Mouse (Mus musculus): ENCODE measurements around the gene Gm49354. TPM values are rescaled to one million over a fixed set of nuclear protein-coding genes. Genes with fewer than 3 reads are reported as not detected.
"Not testable (repeated sequence)": the region's sequence is repeated elsewhere in the genome, so short reads cannot be mapped to it uniquely, and the experiment has no call there.

Gene Gm49354
- polyA plus RNA-seq, 1 experiment from 2014 or later: not detected

- H3K27ac ChIP-seq: peak overlapping the region; percentile 54; the same call in 1 of the 2 replicates
- DNase-seq (ENCODE audit: low spot score): no peak
- H3K36me3 ChIP-seq: no peaks in the 10 kb centered on the region
- H3K4me1 ChIP-seq (replicated peaks): peaks cover 19% of the 10 kb centered on the region
- H3K4me3 ChIP-seq: peak overlapping the region; percentile 29
- no peaks in the 10 kb centered on the region for H3K9me3 ChIP-seq
- H3K27me3 ChIP-seq (ENCODE audit: insufficient read depth, poor library complexity, severe bottlenecking): peaks cover 33% of the 10 kb centered on the region
- WGBS: 36% methylated on average over 29 of the region's 29 CpGs
Measured at GRCm38 (mm10) chr13:59726139-59726867, 55.7 kb downstream of the Gm49354 start.

GRCm38 (mm10) chr13:59722089-59722488, 60.0 kb downstream of the Gm49354 start:
- H3K27ac ChIP-seq; H3K4me3 ChIP-seq; H3K36me3 ChIP-seq; DNase-seq (ENCODE audit: low spot score); H3K9me3 ChIP-seq: not testable (repeated sequence)
- peaks cover 23% of the 10 kb centered on the region for H3K4me1 ChIP-seq (replicated peaks)
- WGBS: 70% methylated on average over 1 of the region's 1 CpGs
- peaks cover 16% of the 10 kb centered on the region; the same call in 1 of the 2 replicates for H3K27me3 ChIP-seq (ENCODE audit: insufficient read depth, poor library complexity, severe bottlenecking)

- no peaks in the 10 kb centered on the region for H3K36me3 ChIP-seq
- no peaks in the 10 kb centered on the region for H3K9me3 ChIP-seq
- WGBS: 92% methylated on average over 1 of the region's 1 CpGs
- H3K27ac ChIP-seq: no peak overlapping the region
- peaks cover 12% of the 10 kb centered on the region for H3K4me1 ChIP-seq (replicated peaks)
- H3K4me3 ChIP-seq: no peak overlapping the region
- H3K27me3 ChIP-seq (ENCODE audit: insufficient read depth, poor library complexity, severe bottlenecking): peaks cover 2% of the 10 kb centered on the region; the same call in 1 of the 2 replicates
- no peak for DNase-seq (ENCODE audit: low spot score)
Measured at GRCm38 (mm10) chr13:59719475-59719874, 62.6 kb downstream of the Gm49354 start.

- not testable (repeated sequence) for H3K36me3 ChIP-seq; H3K27ac ChIP-seq; H3K27me3 ChIP-seq (ENCODE audit: insufficient read depth, poor library complexity, severe bottlenecking); H3K4me3 ChIP-seq; H3K9me3 ChIP-seq; DNase-seq (ENCODE audit: low spot score)
- H3K4me1 ChIP-seq (replicated peaks): peaks cover 16% of the 10 kb centered on the region
- WGBS: 38% methylated on average over 6 of the region's 6 CpGs
Measured at GRCm38 (mm10) chr13:59718857-59719440, 63.1 kb downstream of the Gm49354 start.

- no peak for DNase-seq (ENCODE audit: low spot score)
- peaks cover 23% of the 10 kb centered on the region for H3K4me1 ChIP-seq (replicated peaks)
- H3K27ac ChIP-seq: 0 out of 2 replicates have a peak overlapping the region, but pooled peaks have one; percentile 24
- 34% methylated on average over 3 of the region's 3 CpGs for WGBS
- no peaks in the 10 kb centered on the region for H3K36me3 ChIP-seq
- H3K4me3 ChIP-seq: no peak overlapping the region
- no peaks in the 10 kb centered on the region for H3K9me3 ChIP-seq
- peaks cover 12% of the 10 kb centered on the region for H3K27me3 ChIP-seq (ENCODE audit: insufficient read depth, poor library complexity, severe bottlenecking)
Measured at GRCm38 (mm10) chr13:59713710-59714109, 68.3 kb downstream of the Gm49354 start.

- not testable (repeated sequence) for H3K36me3 ChIP-seq; H3K4me3 ChIP-seq; H3K9me3 ChIP-seq; H3K27ac ChIP-seq; DNase-seq (ENCODE audit: low spot score)
- 73% methylated on average over 3 of the region's 3 CpGs for WGBS
- H3K4me1 ChIP-seq (replicated peaks): peaks cover 23% of the 10 kb centered on the region
- peaks cover 12% of the 10 kb centered on the region for H3K27me3 ChIP-seq (ENCODE audit: insufficient read depth, poor library complexity, severe bottlenecking)
Measured at GRCm38 (mm10) chr13:59711984-59712383, 70.1 kb downstream of the Gm49354 start, which contains the start of gene Spata31d1b. Gene Spata31d1b, plus strand, starts transcription at chr13:59712284.

GRCm38 (mm10) chr13:59710230-59710629, 71.8 kb downstream of the Gm49354 start, which contains the start of gene Spata31d1a:
Gene Spata31d1a, minus strand, starts transcription at chr13:59710330.
- Histone ChIP-seq H3K9me3 (no peaks in the 10 kb centered on the region), H3K4me3 (no peak within 1 kb of the TSS), H3K4me1 (replicated peaks) (peaks cover 23% of the 10 kb centered on the region), H3K36me3 (no peaks in the 10 kb centered on the region), H3K27me3 (ENCODE audit: insufficient read depth, poor library complexity, severe bottlenecking) (peaks cover 12% of the 10 kb centered on the region), H3K27ac (no peak within 1 kb of the TSS)
- 94% methylated on average over 15 of the region's 15 CpGs for WGBS
- DNase-seq (ENCODE audit: low spot score): no peak

Other genes starting within 250 kb of the Gm49354 start
- gene Agtpbp1, start 197.0 kb downstream of the Gm49354 start, polyA plus RNA-seq (2016; fragmentation: Nextera tagmentation; extraction: Ambion mirVana): 11.3 and 12.3 TPM in 2 replicates
- 104 and 105 TPM in 2 replicates for gene Naa35, start 197.0 kb downstream of the Gm49354 start, polyA plus RNA-seq (2016; fragmentation: Nextera tagmentation; extraction: Ambion mirVana)
- 144 and 181 TPM in 2 replicates for gene Golm1, start 106.4 kb downstream of the Gm49354 start, polyA plus RNA-seq (2016; fragmentation: Nextera tagmentation; extraction: Ambion mirVana)
- not detected in 2 replicates for gene 4921517D22Rik, start 88.1 kb downstream of the Gm49354 start, polyA plus RNA-seq (2016; fragmentation: Nextera tagmentation; extraction: Ambion mirVana)
- 0.05 TPM in 1 of 2 replicates, not detected in the other for gene Spata31d1a, start 71.9 kb downstream of the Gm49354 start, polyA plus RNA-seq (2016; fragmentation: Nextera tagmentation; extraction: Ambion mirVana)
- 0.04 TPM in 1 of 2 replicates, not detected in the other for gene Spata31d1b, start 70.0 kb downstream of the Gm49354 start, polyA plus RNA-seq (2016; fragmentation: Nextera tagmentation; extraction: Ambion mirVana)
- not detected in 2 replicates for gene Spata31d1d, start 50.5 kb downstream of the Gm49354 start, polyA plus RNA-seq (2016; fragmentation: Nextera tagmentation; extraction: Ambion mirVana)
- gene 1700014D04Rik, start 35.5 kb downstream of the Gm49354 start, polyA plus RNA-seq (2016; fragmentation: Nextera tagmentation; extraction: Ambion mirVana): 0.18 TPM in 1 of 2 replicates, not detected in the other
- gene Isca1, start 12.4 kb downstream of the Gm49354 start, polyA plus RNA-seq (2016; fragmentation: Nextera tagmentation; extraction: Ambion mirVana): 101 and 116 TPM in 2 replicates
- 35.4 and 40.2 TPM in 2 replicates for gene Tut7, start 40.9 kb upstream of the Gm49354 start, polyA plus RNA-seq (2016; fragmentation: Nextera tagmentation; extraction: Ambion mirVana)

Measured in hindbrain, embryonic 10.5 days (tissue).